Mouse (Mus musculus) spleen, postnatal 4 days (tissue): Measurements from ENCODE around the gene Tlx3.

Experiments used
- DNase-seq, 2 experiments: peaks; one replicate each; pipeline ENCODE4 v3.0.0; 2022; ENCODE audit warnings: low spot score in 2 of 2

Tlx3 gene

GRCm38 (mm10) chr11:33151128-33151779, 52.1 kb downstream of the Tlx3 start:
- DNase-seq = no peak
